Mouse (Mus musculus) cerebellum, adult 8-10 months (tissue): ENCODE measurements around the gene Nhsl1.
"Not testable (repeated sequence)": the region's sequence is repeated elsewhere in the genome, so short reads cannot be mapped to it uniquely, and the experiment has no call there.

Experiments
- DNase-seq: peaks from one replicate; pipeline ENCODE4 v3.0.0; 2022

The Nhsl1 gene

DNA sequence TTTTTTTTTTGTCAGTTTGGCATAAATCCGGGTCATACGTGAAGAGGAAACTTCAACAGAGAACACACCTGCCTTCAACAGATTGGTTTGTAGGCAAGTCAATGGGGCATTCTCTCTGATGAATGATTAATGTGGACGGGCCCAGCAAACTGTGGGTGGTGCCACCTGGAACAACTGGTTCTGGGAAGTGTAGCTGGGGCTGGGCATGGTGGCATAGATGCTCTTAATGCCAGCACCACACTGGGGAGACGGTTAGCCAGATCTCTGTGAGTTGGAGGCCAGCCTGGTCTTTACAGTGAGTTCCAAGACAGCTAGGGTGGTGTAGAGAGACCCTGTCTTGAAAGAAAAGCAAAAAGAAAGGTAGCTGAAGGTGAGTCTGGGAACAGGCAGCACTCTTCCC, 228.6 kb downstream of the Nhsl1 start:
- no peak for DNase-seq

DNA sequence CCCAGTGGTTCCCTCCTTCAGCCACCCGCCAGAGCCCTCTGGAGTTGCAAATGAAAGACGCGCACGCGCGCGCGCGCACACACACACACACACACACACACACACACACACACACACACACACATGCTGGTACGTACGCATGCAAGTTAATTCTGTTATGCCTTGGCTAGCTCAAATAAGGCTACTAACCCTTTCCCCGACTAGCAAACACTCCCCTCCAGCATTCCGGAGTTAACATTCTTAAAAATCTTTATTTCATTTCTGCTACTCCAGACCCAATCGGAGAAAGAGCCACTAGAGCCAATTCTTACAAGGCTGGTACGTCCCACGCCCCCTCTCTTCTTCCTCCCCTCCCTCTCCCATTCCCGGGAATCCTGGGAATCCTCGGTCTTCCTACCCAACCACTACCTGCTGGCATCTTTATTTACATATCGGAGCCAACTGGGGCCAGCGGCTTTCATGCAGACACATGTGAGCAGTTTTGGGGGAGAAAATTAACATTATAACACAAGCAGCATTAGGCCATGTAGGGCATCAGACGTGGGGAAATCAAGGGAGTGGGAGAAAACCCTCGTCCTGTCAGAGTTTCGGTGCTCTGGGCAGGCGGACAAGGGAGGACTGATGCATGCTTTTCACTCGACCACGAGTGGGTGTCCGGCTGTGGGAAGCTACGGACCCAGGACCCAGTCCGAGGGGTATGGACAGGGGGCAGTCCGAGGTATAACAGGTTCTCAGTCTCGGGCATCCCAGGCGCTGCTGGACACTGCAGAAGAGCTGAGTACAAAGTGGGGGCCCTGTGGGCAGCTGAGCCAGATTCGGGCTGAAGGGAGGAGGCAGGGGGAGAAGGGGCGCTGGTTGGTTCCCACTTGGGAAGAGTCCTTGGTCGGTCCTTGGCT, 230.8 kb downstream of the Nhsl1 start:
- DNase-seq, result no peak

DNA sequence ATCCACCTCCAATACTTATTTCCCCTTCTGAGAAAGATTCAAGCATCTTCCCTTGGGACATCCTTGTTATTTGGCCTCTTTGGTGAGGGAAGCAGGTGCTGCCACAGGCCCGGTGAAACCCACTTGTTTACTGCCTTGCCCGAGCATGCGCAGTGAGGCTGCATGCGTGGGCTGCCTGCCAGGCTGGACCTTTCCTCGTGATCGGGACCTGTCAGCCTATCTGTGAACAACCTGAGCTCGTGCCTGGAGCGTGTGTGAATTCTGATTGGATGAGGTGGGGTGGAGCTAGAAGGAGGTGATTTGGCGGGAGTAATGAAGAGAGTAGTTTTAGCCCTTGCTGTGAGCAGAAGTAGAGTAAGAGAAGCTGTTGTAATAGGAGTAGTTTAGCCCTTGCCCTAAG, 240.3 kb downstream of the Nhsl1 start:
- DNase-seq, result not testable (repeated sequence)

DNA sequence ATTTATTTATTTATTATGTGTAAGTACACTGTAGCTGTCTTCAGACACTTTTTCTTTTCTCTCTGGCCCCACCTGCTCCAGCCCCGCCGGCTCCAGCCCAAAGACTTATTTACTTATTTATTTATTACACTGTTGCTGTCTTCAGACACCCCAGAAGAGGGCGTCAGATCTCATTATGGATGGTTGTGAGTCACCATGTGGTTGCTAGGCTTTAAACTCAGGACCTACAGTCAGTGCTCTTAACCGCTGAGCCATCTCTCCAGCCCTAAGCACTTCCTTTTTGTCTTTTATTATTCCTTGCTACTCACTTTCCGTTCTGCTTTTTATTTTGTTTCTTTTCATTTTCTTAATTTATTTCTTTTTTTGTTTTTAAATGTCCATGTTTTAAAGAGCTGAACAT, 242.7 kb downstream of the Nhsl1 start:
- DNase-seq, result no peak

DNA sequence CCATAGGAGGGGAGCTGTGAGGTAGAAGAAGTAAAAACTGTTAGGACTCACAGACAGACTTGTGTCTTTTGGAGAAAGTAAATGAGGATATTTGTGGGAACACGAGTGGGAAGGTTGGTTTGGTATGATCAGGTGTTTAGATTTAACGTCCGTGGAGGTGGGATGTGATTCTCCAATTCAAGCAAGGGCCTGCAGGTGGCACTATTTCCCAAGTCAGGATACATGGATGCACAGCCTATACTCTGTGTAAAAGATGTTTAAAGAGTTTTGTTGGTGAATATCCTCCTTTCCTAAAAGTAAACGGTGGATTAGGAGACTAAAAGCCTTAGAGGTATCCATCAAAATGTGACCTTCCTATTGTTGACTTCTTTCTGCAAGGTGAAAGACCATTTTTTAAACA, 244.2 kb downstream of the Nhsl1 start:
- DNase-seq, result peak; percentile 61

DNA sequence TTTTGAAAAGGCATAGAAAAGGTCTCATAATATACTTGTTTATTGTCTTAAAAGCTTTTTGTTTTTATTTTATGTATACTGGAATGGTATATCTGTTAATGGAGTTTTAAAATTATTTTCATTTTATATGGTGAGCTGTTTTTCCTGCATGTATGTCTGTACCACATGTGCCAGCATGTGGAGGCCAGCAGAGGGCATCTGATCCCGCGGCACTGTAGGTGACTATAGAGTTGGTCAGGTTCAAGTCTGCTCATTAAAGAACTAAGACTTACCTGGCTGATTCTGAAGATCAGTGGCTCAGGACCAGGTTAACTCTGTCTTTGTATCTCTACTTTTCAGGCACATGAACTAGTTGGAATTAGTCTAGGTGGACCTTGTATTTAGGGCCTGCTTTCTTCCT, 253.8 kb downstream of the Nhsl1 start:
- no peak for DNase-seq
